Mouse (Mus musculus) heart, adult 11 months (tissue): Measurements from ENCODE around the gene Map3k11.
A peak's percentile ranks its signal among the peaks of the same experiment; 100 is the strongest.

Experiments
- DNase-seq: peaks from one replicate; pipeline ENCODE4 v3.0.0; 2022

Gene Map3k11

GRCm38 (mm10) chr19:5688200-5689087 lies at the start of gene Map3k11, which contains the start of gene Pcnx3:
Map3k11 (plus strand) TSS chr19:5688742.
Pcnx3 (minus strand) TSS chr19:5688908.
- peak; percentile 100 for DNase-seq

GRCm38 (mm10) chr19:5640339-5640738 lies 48.2 kb upstream of the Map3k11 start:
- DNase-seq, result peak; percentile 93

GRCm38 (mm10) chr19:5641021-5641420 lies 47.5 kb upstream of the Map3k11 start:
- peak; percentile 91 for DNase-seq

GRCm38 (mm10) chr19:5641641-5642040 lies 46.9 kb upstream of the Map3k11 start:
- peak; percentile 92 for DNase-seq

GRCm38 (mm10) chr19:5645280-5645679 lies 43.3 kb upstream of the Map3k11 start:
- peak; percentile 90 for DNase-seq

- DNase-seq, result peak; percentile 92
These were observed 41.7 kb upstream of the Map3k11 start for GRCm38 (mm10) chr19:5646731-5647330.

- DNase-seq, result peak; percentile 91
These were observed 40.8 kb upstream of the Map3k11 start for GRCm38 (mm10) chr19:5647791-5648190.

GRCm38 (mm10) chr19:5648401-5649297 lies 39.9 kb upstream of the Map3k11 start:
- peak; percentile 99 for DNase-seq

GRCm38 (mm10) chr19:5649298-5649741 lies 39.2 kb upstream of the Map3k11 start:
- peak; percentile 98 for DNase-seq

GRCm38 (mm10) chr19:5651502-5652274 lies 36.9 kb upstream of the Map3k11 start:
- peak; percentile 92 for DNase-seq

- DNase-seq, result no peak
These were observed 36.0 kb upstream of the Map3k11 start for GRCm38 (mm10) chr19:5652570-5652969.

- DNase-seq, result peak; percentile 90
These were observed 34.4 kb upstream of the Map3k11 start for GRCm38 (mm10) chr19:5653969-5654719.

GRCm38 (mm10) chr19:5654720-5655298 lies 33.7 kb upstream of the Map3k11 start:
- peak; percentile 89 for DNase-seq

- DNase-seq, result peak; percentile 99
These were observed 27.4 kb upstream of the Map3k11 start for GRCm38 (mm10) chr19:5660942-5661751.

GRCm38 (mm10) chr19:5662310-5662709 lies 26.2 kb upstream of the Map3k11 start:
- peak; percentile 94 for DNase-seq

- DNase-seq, result peak; percentile 100
These were observed 25.3 kb upstream of the Map3k11 start, which contains the start of gene Sipa1 for GRCm38 (mm10) chr19:5662981-5663913. Sipa1 (minus strand) TSS chr19:5663707.

- peak; percentile 90 for DNase-seq
These were observed 23.8 kb upstream of the Map3k11 start for GRCm38 (mm10) chr19:5664669-5665257.

- DNase-seq, result peak; percentile 92
These were observed 23.1 kb upstream of the Map3k11 start for GRCm38 (mm10) chr19:5665465-5665864.
